Mouse (Mus musculus) G1E (cell line): Measurements from ENCODE around the gene Mgat4b. TPM values are rescaled to one million over a fixed set of nuclear protein-coding genes. Genes with fewer than 3 reads are reported as not detected.

Experiments used
- ATAC-seq: 2 replicates; pipeline ENCODE4 v1.8.0; 2016; ENCODE audit warnings: mild to moderate bottlenecking; ENCODE audit not compliant: insufficient number of reproducible peaks, poor library complexity, low FRiP score, severe bottlenecking; ENCODE audit errors: extremely low read depth
- DNase-seq: peaks from one replicate; pipeline ENCODE4 v3.0.0; 2012; ENCODE audit warnings: low spot score
- H3K27me3 ChIP-seq: 2 replicates; pipeline ENCODE4 v1.6.1; 2012; ENCODE audit warnings: mild to moderate bottlenecking, low read length, inconsistent platforms; ENCODE audit not compliant: insufficient read depth
- H3K36me3 ChIP-seq: replicated peaks from 2 replicates; pipeline ENCODE3; 2012; ENCODE audit warnings: mild to moderate bottlenecking, inconsistent platforms
- H3K4me1 ChIP-seq: 2 replicates; pipeline ENCODE4 v1.6.1; 2012; ENCODE audit warnings: low read depth, low read length, inconsistent platforms, mixed read lengths; ENCODE audit not compliant: insufficient read depth
- H3K4me3 ChIP-seq: 2 replicates; pipeline ENCODE4 v1.5.1; 2012; ENCODE audit warnings: low read depth, mild to moderate bottlenecking, inconsistent platforms, low read length, moderate library complexity, mixed read lengths
- H3K9me3 ChIP-seq: replicated peaks from 2 replicates; pipeline ENCODE4 v1.6.1; 2012; ENCODE audit warnings: inconsistent platforms
- CTCF ChIP-seq: IDR thresholded peaks from 2 replicates; pipeline ENCODE4 v1.5.1; 2012; ENCODE audit warnings: low read depth, low read length, inconsistent platforms, mixed read lengths
- GATA1 ChIP-seq: IDR thresholded peaks from 2 replicates; pipeline ENCODE4 v1.6.1; 2012; ENCODE audit warnings: borderline replicate concordance, low read length, inconsistent platforms, mixed read lengths
- GATA2 ChIP-seq: IDR thresholded peaks from 2 replicates; pipeline ENCODE4 v1.6.1; 2012; ENCODE audit warnings: low read depth, low read length, inconsistent platforms, borderline replicate concordance
- POLR2AphosphoS5 ChIP-seq: IDR thresholded peaks from 2 replicates; pipeline ENCODE4 v1.6.1; 2012; ENCODE audit warnings: low read depth, low read length, inconsistent platforms; ENCODE audit not compliant: insufficient replicate concordance
- TAL1 ChIP-seq: conservative IDR thresholded peaks from 2 replicates; pipeline ENCODE4 v1.6.1; 2012; ENCODE audit warnings: low read depth, low read length, inconsistent platforms, mixed read lengths
- polyA plus RNA-seq: library from polyadenylated mRNA; stranded (reverse); fragments of >175 nt; gene quantifications from 2 replicates; pipeline ENCODE4 v1.2.3, GENCODE M21; 2012
- total RNA-seq, 2 experiments: library from RNA; stranded (forward) in 1 of 2; stranded (reverse) in 1 of 2; fragments of 200-1000 nt in 1 of 2; fragments of >200 nt in 1 of 2; fragmentation: Nextera tagmentation in 1 of 2; gene quantifications; 2 replicates each; pipeline ENCODE4 v1.2.3; 2014 to 2017

The Mgat4b gene
- total and polyA plus RNA-seq, 3 experiments = 15.6 to 106 (median 18.4) TPM

DNA sequence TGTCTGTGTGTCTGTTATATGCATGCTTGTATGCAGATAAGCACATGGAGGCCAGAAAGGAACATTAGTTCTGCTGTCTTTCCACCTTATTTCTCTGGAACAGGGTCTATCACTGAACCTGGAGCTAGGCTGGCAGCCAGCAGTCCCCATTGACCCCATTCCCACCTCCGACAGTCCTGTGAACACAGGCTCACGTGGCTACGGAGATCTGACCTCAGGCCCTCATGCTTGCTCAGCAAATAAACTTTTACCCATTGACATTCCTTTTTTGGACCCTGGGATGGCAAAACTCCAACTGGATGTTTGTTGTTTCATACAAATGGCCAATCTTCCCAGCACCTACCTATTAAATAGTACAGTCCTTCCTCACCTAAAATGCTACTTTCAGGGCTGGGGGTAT lies 34.3 kb upstream of the Mgat4b start:
- peaks cover 24% of the 10 kb centered on the region for H3K4me1 ChIP-seq
- H3K4me3 ChIP-seq = no peak overlapping the region
- H3K36me3 ChIP-seq = peaks cover 52% of the 10 kb centered on the region
- no peak for DNase-seq
- no peak for ATAC-seq
- H3K27me3 ChIP-seq = no peaks in the 10 kb centered on the region
- TF ChIP-seq TAL1 = no peak
- TF ChIP-seq POLR2AphosphoS5 = no peak
- TF ChIP-seq CTCF = no peak
- TF ChIP-seq GATA1 = no peak
- no peak for TF ChIP-seq GATA2
- H3K9me3 ChIP-seq = no peaks in the 10 kb centered on the region

DNA sequence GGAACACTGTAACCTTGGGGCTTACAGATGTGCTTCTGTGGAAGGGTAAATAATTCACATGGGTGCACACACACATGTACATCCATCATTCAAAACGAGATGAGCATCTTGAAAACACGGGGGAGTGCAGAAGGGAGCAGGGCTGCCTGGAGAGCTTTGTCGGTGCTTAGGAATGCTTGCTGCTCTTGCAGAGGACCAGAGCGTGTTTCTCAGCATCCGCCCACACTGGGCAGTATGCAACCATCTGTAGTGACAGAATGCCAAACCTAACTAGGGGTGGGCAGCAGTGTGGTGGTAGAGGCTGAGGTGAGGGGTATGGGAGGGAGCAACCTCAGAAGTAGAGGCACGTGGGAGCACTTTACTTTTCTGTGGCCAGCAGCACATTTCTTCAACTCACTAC lies 33.6 kb upstream of the Mgat4b start:
- DNase-seq = no peak
- ATAC-seq = no peak
- Histone ChIP-seq H3K27me3 (no peaks in the 10 kb centered on the region), H3K36me3 (peaks cover 51% of the 10 kb centered on the region), H3K4me3 (no peak overlapping the region), H3K9me3 (no peaks in the 10 kb centered on the region), H3K4me1 (peaks cover 24% of the 10 kb centered on the region)
- TF ChIP-seq CTCF = no peak
- TF ChIP-seq GATA1 = no peak
- no peak for TF ChIP-seq GATA2
- no peak for TF ChIP-seq POLR2AphosphoS5
- TF ChIP-seq TAL1 = no peak

DNA sequence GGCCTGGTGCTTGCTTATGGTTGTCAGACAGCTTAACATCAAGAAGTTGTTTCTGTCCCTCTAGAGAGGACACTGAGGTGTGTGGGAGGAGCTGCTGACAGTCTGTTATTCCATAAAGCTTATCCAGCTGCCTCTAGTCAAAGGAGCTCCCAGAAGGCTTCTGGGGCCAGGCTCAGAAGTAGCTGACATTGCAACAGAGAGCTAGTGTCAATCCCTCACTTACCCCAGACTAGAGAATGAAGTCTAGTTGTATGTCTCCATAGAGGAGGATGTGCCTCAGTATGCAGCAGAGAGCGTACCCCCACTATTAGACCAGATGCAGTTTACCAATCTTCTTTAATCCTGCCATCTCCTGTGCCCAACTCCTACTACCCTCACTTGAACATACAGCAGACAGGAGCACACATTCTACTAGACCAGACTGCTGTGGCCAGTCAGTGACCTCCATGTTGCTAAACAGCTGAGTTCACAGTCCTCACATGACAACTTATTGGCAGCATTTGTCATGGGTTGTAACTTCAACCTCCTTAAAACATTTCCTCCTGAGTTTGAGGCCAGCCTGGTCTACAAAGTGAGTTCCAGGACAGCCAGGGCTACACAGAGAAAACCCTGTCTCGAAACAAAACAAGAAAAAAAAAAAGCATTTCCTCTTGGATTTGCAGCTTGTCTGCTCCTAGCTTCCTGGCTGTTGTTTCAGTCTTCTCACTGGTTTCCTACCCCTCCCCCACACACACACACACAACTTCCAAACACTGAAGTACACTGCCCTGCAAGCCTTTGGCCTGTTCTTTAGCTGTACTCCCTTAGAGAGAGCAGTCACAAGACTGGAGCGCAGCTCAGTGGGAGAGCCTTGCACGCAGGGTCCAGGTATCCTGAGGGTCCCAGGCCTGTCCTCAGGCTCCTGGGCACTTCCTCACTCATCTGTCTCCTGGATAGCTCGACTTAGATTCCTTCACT lies 31.9 kb upstream of the Mgat4b start:
- Histone ChIP-seq H3K4me3 (no peak overlapping the region), H3K27me3 (no peaks in the 10 kb centered on the region), H3K36me3 (peaks cover 64% of the 10 kb centered on the region), H3K4me1 (peaks cover 31% of the 10 kb centered on the region), H3K9me3 (no peaks in the 10 kb centered on the region)
- DNase-seq = no peak
- ATAC-seq = no peak
- no peak for TF ChIP-seq CTCF
- TF ChIP-seq GATA2 = no peak
- no peak for TF ChIP-seq POLR2AphosphoS5
- TF ChIP-seq TAL1 = no peak
- no peak for TF ChIP-seq GATA1

DNA sequence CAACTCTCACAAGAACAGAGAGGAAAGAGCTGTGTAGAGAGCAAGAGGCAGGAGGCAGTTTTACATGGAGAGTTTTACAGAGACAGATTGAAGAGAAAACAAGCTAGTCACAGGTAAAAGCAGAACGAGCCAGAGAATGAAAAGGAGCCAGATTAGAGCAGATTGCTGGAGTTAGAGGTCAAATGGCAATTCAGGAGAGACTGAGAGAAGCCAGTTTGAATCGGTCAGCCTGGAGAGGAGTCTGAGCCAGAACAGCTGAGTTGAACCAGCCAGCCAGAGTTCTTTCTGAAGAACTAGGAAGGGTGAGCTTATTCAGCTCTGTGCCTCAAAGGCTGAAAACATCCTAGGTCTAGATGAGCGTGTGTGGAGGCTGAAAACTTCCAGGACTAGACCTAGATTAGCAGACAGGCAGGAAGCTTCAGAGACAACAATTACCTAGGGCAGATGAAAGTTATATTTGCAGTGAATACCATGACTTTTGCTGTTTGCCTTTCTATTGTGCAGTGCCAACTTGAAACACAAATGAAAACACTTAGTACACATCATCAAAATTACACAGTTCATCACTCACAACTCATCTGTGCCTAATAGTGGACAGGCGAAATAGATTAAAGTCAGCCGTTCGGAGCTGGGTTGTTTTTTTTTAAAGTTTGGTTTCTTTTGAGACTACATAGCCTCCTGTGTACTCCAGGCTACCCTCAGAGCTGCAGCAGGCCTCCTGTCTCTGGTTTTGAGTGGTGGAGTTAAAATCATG lies 30.0 kb upstream of the Mgat4b start:
- TF ChIP-seq POLR2AphosphoS5 (no peak), GATA2 (no peak), GATA1 (no peak), TAL1 (no peak), CTCF (no peak)
- ATAC-seq (no peak), DNase-seq (no peak)
- Histone ChIP-seq H3K4me3 (no peak overlapping the region), H3K9me3 (no peaks in the 10 kb centered on the region), H3K36me3 (peaks cover 76% of the 10 kb centered on the region), H3K4me1 (peaks cover 20% of the 10 kb centered on the region), H3K27me3 (no peaks in the 10 kb centered on the region)

DNA sequence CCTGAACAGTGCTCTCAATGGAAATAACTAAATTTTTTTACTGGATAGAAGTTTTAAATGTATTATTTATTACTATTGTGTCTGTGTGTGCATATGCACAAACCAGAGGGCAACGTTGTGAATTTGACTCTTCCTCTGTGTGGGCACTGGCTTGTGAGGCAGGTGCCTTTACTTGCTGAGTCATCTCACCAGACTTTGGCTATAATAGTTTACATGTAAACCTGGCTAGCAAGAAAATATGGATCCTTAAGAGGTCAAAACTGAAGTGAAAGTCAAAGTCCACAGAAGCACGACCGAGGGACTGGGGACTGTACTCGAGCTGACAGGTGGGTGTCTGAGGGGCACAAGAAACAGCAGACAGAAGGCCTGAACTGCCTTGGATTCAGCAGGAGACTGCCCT lies 28.0 kb upstream of the Mgat4b start:
- TF ChIP-seq CTCF (no peak), POLR2AphosphoS5 (no peak), TAL1 (no peak), GATA1 (no peak), GATA2 (no peak)
- H3K4me1 ChIP-seq = peaks cover 8% of the 10 kb centered on the region
- no peak for DNase-seq
- H3K36me3 ChIP-seq = peaks cover 78% of the 10 kb centered on the region
- no peaks in the 10 kb centered on the region for H3K9me3 ChIP-seq
- no peak overlapping the region for H3K4me3 ChIP-seq
- ATAC-seq = no peak
- H3K27me3 ChIP-seq = no peaks in the 10 kb centered on the region

DNA sequence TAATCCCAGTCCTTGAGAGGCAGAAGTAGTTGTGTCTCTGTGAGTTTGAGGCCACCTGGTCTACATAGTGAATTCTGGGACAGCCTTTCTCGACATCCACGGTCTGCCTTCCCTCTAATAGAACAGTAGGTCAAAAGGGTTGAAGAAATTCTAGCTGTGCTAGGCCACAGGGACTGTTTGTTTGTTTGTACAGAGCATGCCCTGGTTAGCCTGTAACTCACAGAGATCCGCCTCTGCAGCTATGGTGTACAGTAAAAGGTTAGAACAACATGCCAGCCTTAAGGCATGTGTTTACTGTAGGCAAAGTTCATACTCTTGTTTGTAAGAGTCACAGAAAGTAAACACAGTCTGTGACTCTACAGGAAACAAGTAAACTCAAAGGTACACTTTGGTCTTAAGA lies 25.9 kb upstream of the Mgat4b start:
- DNase-seq = no peak
- TF ChIP-seq POLR2AphosphoS5 (no peak), TAL1 (no peak), GATA2 (no peak), GATA1 (no peak), CTCF (no peak)
- Histone ChIP-seq H3K36me3 (peaks cover 66% of the 10 kb centered on the region), H3K4me3 (no peak overlapping the region), H3K4me1 (peaks cover 7% of the 10 kb centered on the region), H3K27me3 (no peaks in the 10 kb centered on the region), H3K9me3 (no peaks in the 10 kb centered on the region)
- no peak for ATAC-seq
